Mouse (Mus musculus): Measurements from ENCODE around the gene Trim61. TPM values are rescaled to one million over a fixed set of nuclear protein-coding genes. Genes with fewer than 3 reads are reported as not detected.
"Not testable (repeated sequence)": the region's sequence is repeated elsewhere in the genome, so short reads cannot be mapped to it uniquely, and the experiment has no call there.

Trim61 gene
- polyA plus RNA-seq, 1 experiment from 2014 or later, result not detected

GRCm38 (mm10) chr8:65028959-65029686 is 10.8 kb upstream of the Trim61 start:
- H3K9ac ChIP-seq (ENCODE audit: low read depth, low read length), result no peak overlapping the region
- H3K9me3 ChIP-seq (replicated peaks; ENCODE audit: control insufficient read depth, low read length), result no peaks in the 10 kb centered on the region
- H3K36me3 ChIP-seq (ENCODE audit: control insufficient read depth, insufficient read depth), result no peaks in the 10 kb centered on the region
- H3K4me2 ChIP-seq (ENCODE audit: low read depth, low read length), result no peak overlapping the region
- WGBS (ENCODE audit: insufficient replicate concordance), result 72% methylated on average over 12 of the region's 12 CpGs
- H3K27ac ChIP-seq (ENCODE audit: low read length), result no peak overlapping the region
- no peak for ATAC-seq (ENCODE audit: low read depth)
- no peaks in the 10 kb centered on the region for H3K27me3 ChIP-seq (ENCODE audit: control insufficient read depth, insufficient read depth, low read depth, low read length)
- no peaks in the 10 kb centered on the region for H3K4me1 ChIP-seq (ENCODE audit: control insufficient read depth, low read depth, low read length)
- no peak overlapping the region for H3K4me3 ChIP-seq (ENCODE audit: low read depth, low read length)

- no peak overlapping the region for H3K9ac ChIP-seq (ENCODE audit: low read depth, low read length)
- no peak for ATAC-seq (ENCODE audit: low read depth)
- no peaks in the 10 kb centered on the region for H3K36me3 ChIP-seq (ENCODE audit: control insufficient read depth, insufficient read depth)
- no peaks in the 10 kb centered on the region for H3K4me1 ChIP-seq (ENCODE audit: control insufficient read depth, low read depth, low read length)
- H3K9me3 ChIP-seq (replicated peaks; ENCODE audit: control insufficient read depth, low read length), result no peaks in the 10 kb centered on the region
- no peak overlapping the region for H3K4me3 ChIP-seq (ENCODE audit: low read depth, low read length)
- no peak overlapping the region for H3K4me2 ChIP-seq (ENCODE audit: low read depth, low read length)
- H3K27me3 ChIP-seq (ENCODE audit: control insufficient read depth, insufficient read depth, low read depth, low read length), result no peaks in the 10 kb centered on the region
- 42% methylated on average over 8 of the region's 8 CpGs for WGBS (ENCODE audit: insufficient replicate concordance)
- H3K27ac ChIP-seq (ENCODE audit: low read length), result no peak overlapping the region
Observed at GRCm38 (mm10) chr8:65022485-65022884, 4.2 kb upstream of the Trim61 start.

DNA sequence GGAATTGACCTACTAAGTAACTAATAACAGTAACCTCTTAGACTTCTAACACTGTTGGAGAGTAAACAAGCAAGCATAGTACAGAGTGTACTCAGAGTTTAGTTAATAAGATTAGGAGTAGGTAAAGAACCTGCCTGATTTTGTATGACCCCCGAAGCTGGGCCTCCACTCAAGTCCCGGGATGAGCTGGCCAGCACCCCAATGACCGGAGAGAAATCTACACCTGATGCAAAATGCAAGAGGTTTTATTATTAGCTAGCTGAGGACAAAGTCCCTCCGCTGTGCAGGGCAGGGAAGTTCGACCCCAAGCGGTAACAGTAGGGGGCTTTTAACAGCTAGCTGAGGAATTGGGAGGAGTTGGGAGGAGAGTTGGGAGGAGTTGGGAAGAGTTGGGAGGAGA is 10.7 kb downstream of the Trim61 start:
- H3K4me3 ChIP-seq (ENCODE audit: low read depth, low read length); H3K4me1 ChIP-seq (ENCODE audit: control insufficient read depth, low read depth, low read length); H3K27me3 ChIP-seq (ENCODE audit: control insufficient read depth, insufficient read depth, low read depth, low read length); H3K4me2 ChIP-seq (ENCODE audit: low read depth, low read length); H3K27ac ChIP-seq (ENCODE audit: low read length); H3K9me3 ChIP-seq (replicated peaks; ENCODE audit: control insufficient read depth, low read length); H3K36me3 ChIP-seq (ENCODE audit: control insufficient read depth, insufficient read depth); ATAC-seq (ENCODE audit: low read depth); H3K9ac ChIP-seq (ENCODE audit: low read depth, low read length): not testable (repeated sequence)
- 69% methylated on average over 6 of the region's 6 CpGs for WGBS (ENCODE audit: insufficient replicate concordance)

DNA sequence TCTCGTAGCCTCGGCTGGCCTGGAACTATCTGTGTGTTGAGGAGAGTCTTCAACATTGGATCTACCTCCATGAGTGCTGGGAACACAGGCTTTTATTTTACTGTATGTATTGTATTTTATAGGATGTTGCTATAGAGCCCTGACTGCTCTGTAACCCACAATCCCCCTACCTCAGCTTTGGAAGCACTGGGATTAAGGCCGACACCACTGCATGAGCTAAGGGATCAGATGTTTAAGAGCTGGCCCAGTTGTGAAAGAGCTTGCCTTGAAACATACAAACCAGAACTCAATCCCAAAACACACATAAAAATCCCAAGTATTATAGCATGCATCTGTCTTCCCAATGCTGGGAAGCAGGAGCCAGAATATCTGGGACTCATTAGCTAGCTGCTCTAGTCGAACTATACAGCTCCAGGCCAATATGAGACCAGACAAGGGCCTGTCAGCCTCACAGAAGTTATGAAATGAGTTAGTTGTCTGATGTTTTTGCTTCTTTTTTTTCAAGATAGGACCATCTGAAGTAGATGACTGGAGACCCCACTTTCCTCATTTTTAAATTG is 19.4 kb downstream of the Trim61 start:
- no peak for ATAC-seq (ENCODE audit: low read depth)
- Histone ChIP-seq H3K4me3 (ENCODE audit: low read depth, low read length) (no peak overlapping the region), H3K27me3 (ENCODE audit: control insufficient read depth, insufficient read depth, low read depth, low read length) (no peaks in the 10 kb centered on the region), H3K27ac (ENCODE audit: low read length) (no peak overlapping the region), H3K36me3 (ENCODE audit: control insufficient read depth, insufficient read depth) (no peaks in the 10 kb centered on the region), H3K4me2 (ENCODE audit: low read depth, low read length) (no peak overlapping the region), H3K9ac (ENCODE audit: low read depth, low read length) (no peak overlapping the region), H3K4me1 (ENCODE audit: control insufficient read depth, low read depth, low read length) (no peaks in the 10 kb centered on the region), H3K9me3 (replicated peaks; ENCODE audit: control insufficient read depth, low read length) (no peaks in the 10 kb centered on the region)
- 63% methylated on average over 4 of the region's 4 CpGs for WGBS (ENCODE audit: insufficient replicate concordance)

DNA sequence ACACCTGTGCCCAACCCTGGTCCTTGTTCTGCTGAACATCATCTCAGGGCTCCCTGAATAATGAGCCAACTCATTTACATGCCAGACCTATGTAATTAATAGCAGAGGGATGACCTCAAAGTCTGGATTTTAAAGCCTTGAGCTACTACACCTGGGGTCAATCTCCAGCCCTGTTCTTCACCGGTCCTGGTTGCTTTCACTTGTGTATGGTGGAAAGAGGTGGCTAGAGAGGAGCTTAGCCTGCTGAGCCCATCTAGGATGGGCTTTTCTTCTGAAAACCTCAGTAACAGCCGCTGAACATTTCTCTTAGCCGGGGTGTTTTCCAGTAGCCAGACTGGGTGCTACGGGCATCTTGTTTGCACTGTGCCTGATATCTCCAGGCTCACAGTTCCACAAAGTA is 30.6 kb downstream of the Trim61 start, which contains the start of gene Trim75:
Gene Trim75, minus strand, starts transcription at position 101 of the 400 bp plus-strand sequence.
- no peak within 1 kb of the TSS for H3K9ac ChIP-seq (ENCODE audit: low read depth, low read length)
- H3K27me3 ChIP-seq (ENCODE audit: control insufficient read depth, insufficient read depth, low read depth, low read length), result no peaks in the 10 kb centered on the region
- 67% methylated on average over 4 of the region's 4 CpGs for WGBS (ENCODE audit: insufficient replicate concordance)
- no peak within 1 kb of the TSS for H3K4me2 ChIP-seq (ENCODE audit: low read depth, low read length)
- H3K36me3 ChIP-seq (ENCODE audit: control insufficient read depth, insufficient read depth), result no peaks in the 10 kb centered on the region
- ATAC-seq (ENCODE audit: low read depth), result no peak
- H3K4me3 ChIP-seq (ENCODE audit: low read depth, low read length), result no peak within 1 kb of the TSS
- H3K4me1 ChIP-seq (ENCODE audit: control insufficient read depth, low read depth, low read length), result no peaks in the 10 kb centered on the region
- no peak within 1 kb of the TSS for H3K27ac ChIP-seq (ENCODE audit: low read length)
- H3K9me3 ChIP-seq (replicated peaks; ENCODE audit: control insufficient read depth, low read length), result no peaks in the 10 kb centered on the region; the same call in 1 of the 2 replicates

- H3K36me3 ChIP-seq (ENCODE audit: control insufficient read depth, insufficient read depth), result no peaks in the 10 kb centered on the region
- no peak for ATAC-seq (ENCODE audit: low read depth)
- no peak overlapping the region for H3K9ac ChIP-seq (ENCODE audit: low read depth, low read length)
- no peak overlapping the region for H3K4me2 ChIP-seq (ENCODE audit: low read depth, low read length)
- WGBS (ENCODE audit: insufficient replicate concordance), result 61% methylated on average over 20 of the region's 20 CpGs
- no peaks in the 10 kb centered on the region for H3K27me3 ChIP-seq (ENCODE audit: control insufficient read depth, insufficient read depth, low read depth, low read length)
- no peak overlapping the region for H3K4me3 ChIP-seq (ENCODE audit: low read depth, low read length)
- no peaks in the 10 kb centered on the region for H3K9me3 ChIP-seq (replicated peaks; ENCODE audit: control insufficient read depth, low read length)
- H3K27ac ChIP-seq (ENCODE audit: low read length), result no peak overlapping the region
- no peaks in the 10 kb centered on the region for H3K4me1 ChIP-seq (ENCODE audit: control insufficient read depth, low read depth, low read length)
Observed at GRCm38 (mm10) chr8:64983150-64983897, 35.0 kb downstream of the Trim61 start.

Other genes starting within 250 kb of the Trim61 start
- 1.1 and 1.4 TPM in 2 replicates for gene Klhl2, start 168.5 kb downstream of the Trim61 start, polyA plus RNA-seq (2015; fragmentation: Nextera tagmentation; extraction: Ambion mirVana)
- gene Tmem192, start 71.3 kb downstream of the Trim61 start, polyA plus RNA-seq (2015; fragmentation: Nextera tagmentation; extraction: Ambion mirVana), result 11.1 and 11.4 TPM in 2 replicates
- not detected in 2 replicates for gene Trim75, start 30.7 kb downstream of the Trim61 start, polyA plus RNA-seq (2015; fragmentation: Nextera tagmentation; extraction: Ambion mirVana)
- not detected in 2 replicates for gene Trim60, start 61 bp upstream of the Trim61 start, polyA plus RNA-seq (2015; fragmentation: Nextera tagmentation; extraction: Ambion mirVana)
- gene Apela, start 18.8 kb upstream of the Trim61 start, polyA plus RNA-seq (2015; fragmentation: Nextera tagmentation; extraction: Ambion mirVana), result 0.12 and 0.13 TPM in 2 replicates
- not detected in 2 replicates for gene Gm10663, start 56.5 kb upstream of the Trim61 start, polyA plus RNA-seq (2015; fragmentation: Nextera tagmentation; extraction: Ambion mirVana)
- 0.12 and 0.28 TPM in 2 replicates for gene BC030870, start 111.0 kb upstream of the Trim61 start, polyA plus RNA-seq (2015; fragmentation: Nextera tagmentation; extraction: Ambion mirVana)